Mouse (Mus musculus) testis, adult 2 months (tissue): ENCODE data around the gene Fabp1. TPM values are rescaled to one million over a fixed set of nuclear protein-coding genes. Genes with fewer than 3 reads are reported as not detected.

Experiments used
- H3K27ac ChIP-seq: fragments of 200-500 bp; 2 replicates; pipeline ENCODE4 v1.5.1; 2012; ENCODE audit warnings: low read depth, low read length; ENCODE audit not compliant: control insufficient read depth, insufficient read depth
- H3K27me3 ChIP-seq: fragments of 200-500 bp; 2 replicates; pipeline ENCODE4 v1.6.1; 2012; ENCODE audit warnings: mild to moderate bottlenecking, low read length, moderate library complexity; ENCODE audit not compliant: control insufficient read depth, insufficient read depth
- H3K36me3 ChIP-seq: fragments of 200-500 bp; 2 replicates; pipeline ENCODE4 v1.6.1; 2012; ENCODE audit warnings: mild to moderate bottlenecking, low read length; ENCODE audit not compliant: control insufficient read depth, insufficient read depth
- H3K4me1 ChIP-seq: fragments of 200-500 bp; 2 replicates; pipeline ENCODE4 v1.6.1; 2012; ENCODE audit warnings: low read length; ENCODE audit not compliant: control insufficient read depth, insufficient read depth
- H3K4me3 ChIP-seq: fragments of 200-500 bp; 2 replicates; pipeline ENCODE4 v1.5.1; 2012; ENCODE audit warnings: low read depth, mild to moderate bottlenecking, low read length, moderate library complexity, mixed read lengths; ENCODE audit not compliant: control insufficient read depth
- CTCF ChIP-seq: fragments of 200-500 bp; IDR thresholded peaks from 2 replicates; pipeline ENCODE4 v1.5.1; 2012; ENCODE audit warnings: low read depth, mild to moderate bottlenecking, inconsistent platforms, low read length, moderate library complexity; ENCODE audit not compliant: control insufficient read depth, insufficient read depth, insufficient replicate concordance
- POLR2A ChIP-seq: fragments of 200-500 bp; IDR thresholded peaks from 2 replicates; pipeline ENCODE4 v1.6.1; 2012; ENCODE audit warnings: low read depth, mild to moderate bottlenecking, inconsistent platforms, low read length, moderate library complexity; ENCODE audit not compliant: control insufficient read depth
- polyA plus RNA-seq: library from polyadenylated mRNA; depleted of rRNA; stranded (reverse); fragments of >200 nt; gene quantifications from 2 replicates; pipeline ENCODE4 v1.2.3, GENCODE M21; 2012

Fabp1 gene
- polyA plus RNA-seq, 1 experiment: 0.56 TPM

- no peak for TF ChIP-seq POLR2A
- TF ChIP-seq CTCF: no peak
- no peaks in the 10 kb centered on the region for H3K4me1 ChIP-seq
- no peak overlapping the region for H3K4me3 ChIP-seq
- no peaks in the 10 kb centered on the region for H3K36me3 ChIP-seq
- no peaks in the 10 kb centered on the region for H3K27me3 ChIP-seq
- H3K27ac ChIP-seq: no peak overlapping the region
Observed at GRCm38 (mm10) chr6:71196107-71196506, 3.5 kb upstream of the Fabp1 start.

- Histone ChIP-seq H3K36me3 (no peaks in the 10 kb centered on the region), H3K27ac (no peak overlapping the region), H3K4me1 (no peaks in the 10 kb centered on the region), H3K4me3 (no peak overlapping the region), H3K27me3 (no peaks in the 10 kb centered on the region)
- TF ChIP-seq CTCF: no peak
- no peak for TF ChIP-seq POLR2A
Observed at GRCm38 (mm10) chr6:71197636-71198535, 1.7 kb upstream of the Fabp1 start.

GRCm38 (mm10) chr6:71201925-71202324, 2.3 kb downstream of the Fabp1 start:
- Histone ChIP-seq H3K36me3 (no peaks in the 10 kb centered on the region), H3K27me3 (no peaks in the 10 kb centered on the region), H3K27ac (no peak overlapping the region), H3K4me3 (no peak overlapping the region), H3K4me1 (no peaks in the 10 kb centered on the region)
- no peak for TF ChIP-seq POLR2A
- no peak for TF ChIP-seq CTCF

- TF ChIP-seq CTCF (no peak), POLR2A (no peak)
- H3K36me3 ChIP-seq: no peaks in the 10 kb centered on the region
Observed at GRCm38 (mm10) chr6:71203674-71204073, 4.0 kb downstream of the Fabp1 start.

GRCm38 (mm10) chr6:71204166-71204565, 4.5 kb downstream of the Fabp1 start:
- H3K36me3 ChIP-seq: no peaks in the 10 kb centered on the region
- H3K4me1 ChIP-seq: no peaks in the 10 kb centered on the region
- no peak overlapping the region for H3K4me3 ChIP-seq
- H3K27ac ChIP-seq: no peak overlapping the region
- TF ChIP-seq POLR2A: no peak
- H3K27me3 ChIP-seq: no peaks in the 10 kb centered on the region

More at GRCm38 (mm10) chr6:71203674-71204073, 4.0 kb downstream of the Fabp1 start:
- no peaks in the 10 kb centered on the region for H3K27me3 ChIP-seq
- H3K27ac ChIP-seq: no peak overlapping the region
- no peaks in the 10 kb centered on the region for H3K4me1 ChIP-seq
- H3K4me3 ChIP-seq: no peak overlapping the region

- Histone ChIP-seq H3K4me1 (no peaks in the 10 kb centered on the region), H3K27ac (no peak overlapping the region), H3K4me3 (no peak overlapping the region), H3K36me3 (no peaks in the 10 kb centered on the region), H3K27me3 (no peaks in the 10 kb centered on the region)
- TF ChIP-seq POLR2A: no peak
- no peak for TF ChIP-seq CTCF
Observed at GRCm38 (mm10) chr6:71208691-71209090, 9.1 kb downstream of the Fabp1 start.

- TF ChIP-seq CTCF (no peak), POLR2A (no peak)
- Histone ChIP-seq H3K4me1 (no peaks in the 10 kb centered on the region), H3K27me3 (no peaks in the 10 kb centered on the region), H3K27ac (no peak overlapping the region), H3K36me3 (no peaks in the 10 kb centered on the region), H3K4me3 (no peak overlapping the region)
Observed at GRCm38 (mm10) chr6:71211917-71212316, 12.3 kb downstream of the Fabp1 start.

GRCm38 (mm10) chr6:71212471-71212870, 12.8 kb downstream of the Fabp1 start:
- Histone ChIP-seq H3K27ac (no peak overlapping the region), H3K36me3 (no peaks in the 10 kb centered on the region), H3K4me1 (no peaks in the 10 kb centered on the region), H3K4me3 (no peak overlapping the region), H3K27me3 (no peaks in the 10 kb centered on the region)
- TF ChIP-seq POLR2A (no peak), CTCF (no peak)
